Mouse (Mus musculus) spleen, adult 2 months (tissue): ENCODE results near the gene Lpo.

ENCODE experiments used
- CTCF ChIP-seq: fragments of 200-500 bp; IDR thresholded peaks from 2 replicates; pipeline ENCODE4 v1.5.1; 2011; ENCODE audit warnings: mild to moderate bottlenecking, inconsistent platforms; ENCODE audit not compliant: insufficient read depth, insufficient read length, insufficient replicate concordance; ENCODE audit errors: extremely low read depth
- POLR2A ChIP-seq: fragments of 200-500 bp; IDR thresholded peaks from 2 replicates; pipeline ENCODE4 v1.6.1; 2011; ENCODE audit warnings: low read depth, low read length, inconsistent platforms

DNA sequence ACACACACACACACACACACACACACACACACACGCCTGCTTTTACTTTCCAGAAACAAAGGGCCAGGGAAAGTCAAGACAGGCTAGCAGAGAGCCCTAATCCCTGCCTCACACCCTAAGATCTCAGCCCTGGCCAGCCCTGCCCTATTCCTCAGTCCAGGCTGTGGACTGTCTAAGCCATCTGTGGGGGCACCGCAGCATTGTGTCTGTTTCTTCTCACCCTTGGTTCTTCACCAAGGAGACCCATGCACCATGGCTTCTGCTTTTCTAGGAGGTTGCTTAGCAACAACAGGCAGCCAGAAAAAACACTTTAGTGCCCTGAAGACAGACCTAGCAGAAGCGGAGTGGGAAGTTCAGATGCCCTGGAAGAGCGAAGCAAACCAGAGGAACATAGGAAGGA is 16.7 kb downstream of the Lpo start:
- no peak for TF ChIP-seq CTCF
- TF ChIP-seq POLR2A = no peak
